Mouse (Mus musculus): ENCODE measurements at regions not wholly inside any gene's neighbourhood (a gene's known extent, or its start where the extent isn't known, plus 50 kb on each side); places are given as distances from the start of the nearest gene placed in this dataset.
A peak's percentile ranks its signal among the peaks of the same experiment; 100 is the strongest.

- 0 out of 2 replicates have a peak, but pooled peaks cover 4% of the 10 kb centered on the region for H3K4me1 ChIP-seq
- H3K36me3 ChIP-seq = no peaks in the 10 kb centered on the region
- no peak overlapping the region for H3K27ac ChIP-seq
- H3K9me3 ChIP-seq = no peaks in the 10 kb centered on the region
- no peak for DNase-seq (ENCODE audit: low spot score)
- H3K27me3 ChIP-seq (ENCODE audit: insufficient read depth, poor library complexity, severe bottlenecking) = no peaks in the 10 kb centered on the region
- no peak overlapping the region for H3K4me3 ChIP-seq
- WGBS = 88% methylated on average over 1 of the region's 1 CpGs
These were observed 111.5 kb downstream of the Edn1 start for GRCm38 (mm10) chr13:42412652-42413282.

- Histone ChIP-seq H3K9me3 (no peaks in the 10 kb centered on the region), H3K4me3 (no peak overlapping the region), H3K4me1 (no peaks in the 10 kb centered on the region), H3K36me3 (no peaks in the 10 kb centered on the region), H3K27ac (no peak overlapping the region), H3K27me3 (ENCODE audit: insufficient read depth, poor library complexity, severe bottlenecking) (no peaks in the 10 kb centered on the region)
- no peak for DNase-seq (ENCODE audit: low spot score)
- WGBS = 7% methylated on average over 1 of the region's 1 CpGs
These were observed 145.6 kb downstream of the Edn1 start for GRCm38 (mm10) chr13:42446921-42447320.

GRCm38 (mm10) chr13:42453665-42454064 lies 152.4 kb downstream of the Edn1 start:
- no peaks in the 10 kb centered on the region for H3K4me1 ChIP-seq
- WGBS = 77% methylated on average over 5 of the region's 5 CpGs
- H3K4me3 ChIP-seq = no peak overlapping the region
- H3K27ac ChIP-seq = no peak overlapping the region
- H3K9me3 ChIP-seq = no peaks in the 10 kb centered on the region
- no peaks in the 10 kb centered on the region for H3K36me3 ChIP-seq
- DNase-seq (ENCODE audit: low spot score) = no peak
- H3K27me3 ChIP-seq (ENCODE audit: insufficient read depth, poor library complexity, severe bottlenecking) = no peaks in the 10 kb centered on the region

GRCm38 (mm10) chr13:42459892-42460291 lies 158.6 kb downstream of the Edn1 start:
- Histone ChIP-seq H3K9me3 (no peaks in the 10 kb centered on the region), H3K27ac (no peak overlapping the region), H3K4me3 (no peak overlapping the region), H3K36me3 (no peaks in the 10 kb centered on the region), H3K27me3 (ENCODE audit: insufficient read depth, poor library complexity, severe bottlenecking) (no peaks in the 10 kb centered on the region), H3K4me1 (no peaks in the 10 kb centered on the region)
- WGBS = 87% methylated on average over 3 of the region's 3 CpGs
- no peak for DNase-seq (ENCODE audit: low spot score)

- no peak for DNase-seq (ENCODE audit: low spot score)
- Histone ChIP-seq H3K27ac (no peak overlapping the region), H3K4me1 (no peaks in the 10 kb centered on the region), H3K27me3 (ENCODE audit: insufficient read depth, poor library complexity, severe bottlenecking) (no peaks in the 10 kb centered on the region), H3K4me3 (no peak overlapping the region), H3K9me3 (no peaks in the 10 kb centered on the region), H3K36me3 (no peaks in the 10 kb centered on the region)
- WGBS = 77% methylated on average over 3 of the region's 3 CpGs
These were observed 177.5 kb downstream of the Edn1 start for GRCm38 (mm10) chr13:42478825-42479224.

- 75% methylated on average over 4 of the region's 4 CpGs for WGBS
- Histone ChIP-seq H3K27me3 (ENCODE audit: insufficient read depth, poor library complexity, severe bottlenecking) (no peaks in the 10 kb centered on the region), H3K9me3 (no peaks in the 10 kb centered on the region), H3K4me1 (peaks cover 7% of the 10 kb centered on the region; the same call in 1 of the 2 replicates), H3K36me3 (no peaks in the 10 kb centered on the region), H3K4me3 (no peak overlapping the region), H3K27ac (no peak overlapping the region)
- DNase-seq (ENCODE audit: low spot score) = no peak
These were observed 189.3 kb upstream of the Phactr1 start for GRCm38 (mm10) chr13:42490956-42491680.

GRCm38 (mm10) chr13:42494371-42494770 lies 186.1 kb upstream of the Phactr1 start:
- no peak overlapping the region for H3K27ac ChIP-seq
- DNase-seq (ENCODE audit: low spot score) = no peak

GRCm38 (mm10) chr13:42498351-42498750 lies 182.1 kb upstream of the Phactr1 start:
- Histone ChIP-seq H3K27ac (no peak overlapping the region), H3K27me3 (ENCODE audit: insufficient read depth, poor library complexity, severe bottlenecking) (no peaks in the 10 kb centered on the region), H3K4me1 (peaks cover 7% of the 10 kb centered on the region; the same call in 1 of the 2 replicates), H3K9me3 (no peaks in the 10 kb centered on the region), H3K4me3 (no peak overlapping the region), H3K36me3 (no peaks in the 10 kb centered on the region)
- DNase-seq (ENCODE audit: low spot score) = no peak
- 73% methylated on average over 4 of the region's 4 CpGs for WGBS

More at GRCm38 (mm10) chr13:42494371-42494770, 186.1 kb upstream of the Phactr1 start:
- H3K36me3 ChIP-seq = no peaks in the 10 kb centered on the region
- H3K9me3 ChIP-seq = no peaks in the 10 kb centered on the region
- no peak overlapping the region for H3K4me3 ChIP-seq
- H3K27me3 ChIP-seq (ENCODE audit: insufficient read depth, poor library complexity, severe bottlenecking) = no peaks in the 10 kb centered on the region
- WGBS = 69% methylated on average over 5 of the region's 5 CpGs
- peaks cover 7% of the 10 kb centered on the region; the same call in 1 of the 2 replicates for H3K4me1 ChIP-seq

- no peaks in the 10 kb centered on the region for H3K9me3 ChIP-seq
- 86% methylated on average over 5 of the region's 5 CpGs for WGBS
- H3K36me3 ChIP-seq = no peaks in the 10 kb centered on the region
- H3K27ac ChIP-seq = no peak overlapping the region
- no peaks in the 10 kb centered on the region for H3K27me3 ChIP-seq (ENCODE audit: insufficient read depth, poor library complexity, severe bottlenecking)
- no peak overlapping the region for H3K4me3 ChIP-seq
- no peak for DNase-seq (ENCODE audit: low spot score)
- no peaks in the 10 kb centered on the region for H3K4me1 ChIP-seq
These were observed 172.9 kb upstream of the Phactr1 start for GRCm38 (mm10) chr13:42507535-42507934.

- no peak for DNase-seq (ENCODE audit: low spot score)
- Histone ChIP-seq H3K27me3 (ENCODE audit: insufficient read depth, poor library complexity, severe bottlenecking) (no peaks in the 10 kb centered on the region), H3K9me3 (no peaks in the 10 kb centered on the region), H3K36me3 (no peaks in the 10 kb centered on the region), H3K4me1 (peaks cover 7% of the 10 kb centered on the region; the same call in 1 of the 2 replicates), H3K27ac (no peak overlapping the region), H3K4me3 (no peak overlapping the region)
- 59% methylated on average over 4 of the region's 4 CpGs for WGBS
These were observed 161.7 kb upstream of the Phactr1 start for GRCm38 (mm10) chr13:42518686-42519085.

- Histone ChIP-seq H3K4me3 (no peak overlapping the region), H3K27me3 (ENCODE audit: insufficient read depth, poor library complexity, severe bottlenecking) (no peaks in the 10 kb centered on the region), H3K36me3 (no peaks in the 10 kb centered on the region), H3K9me3 (no peaks in the 10 kb centered on the region), H3K27ac (no peak overlapping the region), H3K4me1 (peaks cover 26% of the 10 kb centered on the region)
- DNase-seq (ENCODE audit: low spot score) = no peak
These were observed 157.9 kb upstream of the Phactr1 start for GRCm38 (mm10) chr13:42522553-42522952.

GRCm38 (mm10) chr13:42526163-42526562 lies 154.3 kb upstream of the Phactr1 start:
- 14% methylated on average over 4 of the region's 4 CpGs for WGBS
- peak overlapping the region; percentile 59 for H3K27ac ChIP-seq

GRCm38 (mm10) chr13:42526966-42527365 lies 153.5 kb upstream of the Phactr1 start:
- Histone ChIP-seq H3K9me3 (no peaks in the 10 kb centered on the region), H3K4me3 (no peak overlapping the region), H3K27me3 (ENCODE audit: insufficient read depth, poor library complexity, severe bottlenecking) (no peaks in the 10 kb centered on the region), H3K4me1 (peaks cover 19% of the 10 kb centered on the region), H3K27ac (peak overlapping the region; percentile 70), H3K36me3 (no peaks in the 10 kb centered on the region)
- 25% methylated on average over 8 of the region's 8 CpGs for WGBS
- peak; percentile 91 for DNase-seq (ENCODE audit: low spot score)

More at GRCm38 (mm10) chr13:42526163-42526562, 154.3 kb upstream of the Phactr1 start:
- peaks cover 19% of the 10 kb centered on the region for H3K4me1 ChIP-seq
- H3K9me3 ChIP-seq = no peaks in the 10 kb centered on the region
- H3K36me3 ChIP-seq = no peaks in the 10 kb centered on the region
- no peaks in the 10 kb centered on the region for H3K27me3 ChIP-seq (ENCODE audit: insufficient read depth, poor library complexity, severe bottlenecking)
- DNase-seq (ENCODE audit: low spot score) = no peak
- H3K4me3 ChIP-seq = peak overlapping the region; percentile 27; the same call in 1 of the 2 replicates

Data from heart, embryonic 10.5 days (tissue).